Mouse (Mus musculus): ENCODE measurements at regions not wholly inside any gene's neighbourhood (a gene's known extent, or its start where the extent isn't known, plus 50 kb on each side); places are given as distances from the start of the nearest gene placed in this dataset.

GRCm38 (mm10) chr2:137784091-137784490, 472.3 kb upstream of the Btbd3 start:
- H3K4me2 ChIP-seq: no peak overlapping the region
- H3K9me3 ChIP-seq (replicated peaks): no peaks in the 10 kb centered on the region
- H3K4me3 ChIP-seq: no peak overlapping the region
- no peaks in the 10 kb centered on the region for H3K36me3 ChIP-seq
- WGBS (ENCODE audit: insufficient replicate concordance): 61% methylated on average over 6 of the region's 6 CpGs
- ATAC-seq: no peak
- no peak overlapping the region for H3K27ac ChIP-seq
- H3K4me1 ChIP-seq: no peaks in the 10 kb centered on the region
- H3K9ac ChIP-seq: no peak overlapping the region
- no peaks in the 10 kb centered on the region for H3K27me3 ChIP-seq (replicated peaks)

- Histone ChIP-seq H3K9me3 (replicated peaks) (no peaks in the 10 kb centered on the region), H3K27me3 (replicated peaks) (no peaks in the 10 kb centered on the region), H3K4me3 (no peak overlapping the region), H3K4me2 (no peak overlapping the region), H3K36me3 (no peaks in the 10 kb centered on the region), H3K9ac (no peak overlapping the region), H3K27ac (no peak overlapping the region), H3K4me1 (no peaks in the 10 kb centered on the region)
- ATAC-seq: no peak
- WGBS (ENCODE audit: insufficient replicate concordance): 63% methylated on average over 3 of the region's 3 CpGs
Observed at GRCm38 (mm10) chr2:137777430-137777829, 478.9 kb upstream of the Btbd3 start.

- H3K4me1 ChIP-seq: no peaks in the 10 kb centered on the region
- no peak overlapping the region for H3K4me3 ChIP-seq
- no peaks in the 10 kb centered on the region for H3K27me3 ChIP-seq (replicated peaks)
- H3K27ac ChIP-seq: no peak overlapping the region
- no peak overlapping the region for H3K9ac ChIP-seq
- no peak for ATAC-seq
- H3K9me3 ChIP-seq (replicated peaks): no peaks in the 10 kb centered on the region
- no peaks in the 10 kb centered on the region for H3K36me3 ChIP-seq
- H3K4me2 ChIP-seq: no peak overlapping the region
Observed at GRCm38 (mm10) chr2:137764785-137765184, 491.6 kb upstream of the Btbd3 start.

- Histone ChIP-seq H3K4me1 (no peaks in the 10 kb centered on the region), H3K27me3 (replicated peaks) (no peaks in the 10 kb centered on the region), H3K9ac (no peak overlapping the region), H3K4me2 (no peak overlapping the region), H3K27ac (no peak overlapping the region), H3K36me3 (no peaks in the 10 kb centered on the region), H3K4me3 (no peak overlapping the region), H3K9me3 (replicated peaks) (no peaks in the 10 kb centered on the region)
- 66% methylated on average over 2 of the region's 2 CpGs for WGBS (ENCODE audit: insufficient replicate concordance)
- ATAC-seq: no peak
Observed at GRCm38 (mm10) chr2:137759455-137759854, 496.9 kb upstream of the Btbd3 start.

GRCm38 (mm10) chr2:137758389-137758788, 498.0 kb upstream of the Btbd3 start:
- Histone ChIP-seq H3K27ac (no peak overlapping the region), H3K9ac (no peak overlapping the region), H3K4me1 (no peaks in the 10 kb centered on the region), H3K9me3 (replicated peaks) (no peaks in the 10 kb centered on the region), H3K27me3 (replicated peaks) (no peaks in the 10 kb centered on the region), H3K4me3 (no peak overlapping the region), H3K4me2 (no peak overlapping the region), H3K36me3 (no peaks in the 10 kb centered on the region)
- ATAC-seq: no peak
- WGBS (ENCODE audit: insufficient replicate concordance): 43% methylated on average over 4 of the region's 4 CpGs

- Histone ChIP-seq H3K9me3 (replicated peaks) (no peaks in the 10 kb centered on the region), H3K36me3 (no peaks in the 10 kb centered on the region), H3K4me2 (no peak overlapping the region), H3K4me3 (no peak overlapping the region), H3K27ac (no peak overlapping the region), H3K4me1 (no peaks in the 10 kb centered on the region), H3K9ac (no peak overlapping the region), H3K27me3 (replicated peaks) (no peaks in the 10 kb centered on the region)
- no peak for ATAC-seq
- WGBS (ENCODE audit: insufficient replicate concordance): 54% methylated on average over 13 of the region's 13 CpGs
Observed at GRCm38 (mm10) chr2:137757231-137758212, 498.8 kb upstream of the Btbd3 start.

- H3K27me3 ChIP-seq (replicated peaks): no peaks in the 10 kb centered on the region
- H3K27ac ChIP-seq: no peak overlapping the region
- no peak for ATAC-seq
- H3K9me3 ChIP-seq (replicated peaks): no peaks in the 10 kb centered on the region
- no peaks in the 10 kb centered on the region for H3K36me3 ChIP-seq
- 13% methylated on average over 3 of the region's 3 CpGs for WGBS (ENCODE audit: insufficient replicate concordance)
- H3K9ac ChIP-seq: no peak overlapping the region
- H3K4me2 ChIP-seq: no peak overlapping the region
- no peaks in the 10 kb centered on the region for H3K4me1 ChIP-seq
- H3K4me3 ChIP-seq: no peak overlapping the region
Observed at GRCm38 (mm10) chr2:137756220-137756619, 500.1 kb upstream of the Btbd3 start.

- Histone ChIP-seq H3K4me2 (no peak overlapping the region), H3K36me3 (no peaks in the 10 kb centered on the region), H3K4me1 (no peaks in the 10 kb centered on the region), H3K27me3 (replicated peaks) (no peaks in the 10 kb centered on the region), H3K9ac (no peak overlapping the region), H3K9me3 (replicated peaks) (no peaks in the 10 kb centered on the region), H3K4me3 (no peak overlapping the region), H3K27ac (no peak overlapping the region)
- no peak for ATAC-seq
- 80% methylated on average over 3 of the region's 3 CpGs for WGBS (ENCODE audit: insufficient replicate concordance)
Observed at GRCm38 (mm10) chr2:137754481-137754880, 501.9 kb upstream of the Btbd3 start.

- no peaks in the 10 kb centered on the region for H3K27me3 ChIP-seq (replicated peaks)
- H3K36me3 ChIP-seq: no peaks in the 10 kb centered on the region
- H3K4me3 ChIP-seq: no peak overlapping the region
- no peak overlapping the region for H3K9ac ChIP-seq
- no peak overlapping the region for H3K4me2 ChIP-seq
- H3K9me3 ChIP-seq (replicated peaks): no peaks in the 10 kb centered on the region
- no peaks in the 10 kb centered on the region for H3K4me1 ChIP-seq
- 21% methylated on average over 2 of the region's 2 CpGs for WGBS (ENCODE audit: insufficient replicate concordance)
- H3K27ac ChIP-seq: no peak overlapping the region
- ATAC-seq: no peak
Observed at GRCm38 (mm10) chr2:137732410-137732809, 524.0 kb upstream of the Btbd3 start.

GRCm38 (mm10) chr2:137730472-137730931, 525.9 kb upstream of the Btbd3 start:
- Histone ChIP-seq H3K36me3 (no peaks in the 10 kb centered on the region), H3K27ac (no peak overlapping the region), H3K4me3 (no peak overlapping the region), H3K4me1 (no peaks in the 10 kb centered on the region), H3K4me2 (no peak overlapping the region), H3K9me3 (replicated peaks) (no peaks in the 10 kb centered on the region), H3K27me3 (replicated peaks) (no peaks in the 10 kb centered on the region), H3K9ac (no peak overlapping the region)
- WGBS (ENCODE audit: insufficient replicate concordance): 66% methylated on average over 12 of the region's 12 CpGs
- no peak for ATAC-seq

- Histone ChIP-seq H3K27ac (no peak overlapping the region), H3K9me3 (replicated peaks) (no peaks in the 10 kb centered on the region), H3K4me3 (no peak overlapping the region), H3K27me3 (replicated peaks) (no peaks in the 10 kb centered on the region), H3K4me1 (no peaks in the 10 kb centered on the region), H3K4me2 (no peak overlapping the region), H3K36me3 (no peaks in the 10 kb centered on the region), H3K9ac (no peak overlapping the region)
- no peak for ATAC-seq
- 61% methylated on average over 6 of the region's 6 CpGs for WGBS (ENCODE audit: insufficient replicate concordance)
Observed at GRCm38 (mm10) chr2:137729871-137730270, 526.5 kb upstream of the Btbd3 start.

- Histone ChIP-seq H3K36me3 (no peaks in the 10 kb centered on the region), H3K4me2 (no peak overlapping the region), H3K27me3 (replicated peaks) (no peaks in the 10 kb centered on the region), H3K4me1 (no peaks in the 10 kb centered on the region), H3K9ac (no peak overlapping the region), H3K27ac (no peak overlapping the region), H3K9me3 (replicated peaks) (no peaks in the 10 kb centered on the region), H3K4me3 (no peak overlapping the region)
- no peak for ATAC-seq
- WGBS (ENCODE audit: insufficient replicate concordance): 23% methylated on average over 4 of the region's 4 CpGs
Observed at GRCm38 (mm10) chr2:137729207-137729606, 527.2 kb upstream of the Btbd3 start.

Data from liver, embryonic 12.5 days (tissue).